Mouse (Mus musculus) lung, embryonic 16.5 days (tissue): Measurements from ENCODE around the gene Rxrb. TPM values are rescaled to one million over a fixed set of nuclear protein-coding genes. Genes with fewer than 3 reads are reported as not detected.
A peak's percentile ranks its signal among the peaks of the same experiment; 100 is the strongest.
"Not testable (repeated sequence)": the region's sequence is repeated elsewhere in the genome, so short reads cannot be mapped to it uniquely, and the experiment has no call there.

Source experiments
- ATAC-seq: fragments of 200-750 bp; cut with Nextera tagmentation; 2 replicates; pipeline ENCODE4 v1.8.0; 2017; ENCODE audit warnings: low read depth, mild to moderate bottlenecking, moderate library complexity
- H3K27ac ChIP-seq: fragments of 300-500 bp; sonication (generic); 2 replicates; pipeline ENCODE4 v1.5.1; 2014; ENCODE audit warnings: mild to moderate bottlenecking, control low read depth, low read length
- H3K27me3 ChIP-seq: fragments of 300-500 bp; sonication (generic); 2 replicates; pipeline ENCODE4 v1.6.1; 2014; ENCODE audit warnings: low read depth, low read length, mixed read lengths; ENCODE audit not compliant: control insufficient read depth, insufficient read depth
- H3K36me3 ChIP-seq: fragments of 300-500 bp; sonication (generic); 2 replicates; pipeline ENCODE4 v1.6.1; 2014; ENCODE audit warnings: low read length; ENCODE audit not compliant: control insufficient read depth, insufficient read depth
- H3K4me1 ChIP-seq: fragments of 300-500 bp; sonication (generic); replicated peaks from 2 replicates; pipeline ENCODE4 v1.6.1; 2014; ENCODE audit warnings: low read length, mixed read lengths; ENCODE audit not compliant: control insufficient read depth, insufficient read depth
- H3K4me2 ChIP-seq: fragments of 300-500 bp; sonication (generic); 2 replicates; pipeline ENCODE4 v1.6.1; 2014; ENCODE audit warnings: low read depth, low read length, control low read depth
- H3K4me3 ChIP-seq: fragments of 300-500 bp; sonication (generic); 2 replicates; pipeline ENCODE4 v1.5.1; 2014; ENCODE audit warnings: mild to moderate bottlenecking, low read length, control low read depth
- H3K9ac ChIP-seq: fragments of 300-500 bp; sonication (generic); 2 replicates; pipeline ENCODE4 v1.6.1; 2014; ENCODE audit warnings: low read length, control low read depth
- H3K9me3 ChIP-seq: fragments of 300-500 bp; sonication (generic); 2 replicates; pipeline ENCODE4 v1.6.1; 2016; ENCODE audit warnings: low read length; ENCODE audit not compliant: control insufficient read depth
- WGBS: fragments of 180-500 bp; shearing (Covaris S2); extraction: QIAGEN DNeasy Blood & Tissue Kit; methylation state at CpG from one replicate; pipeline ENCODE4 v1.1.7; 2014; 5-methylcytosine and 5-hydroxymethylcytosine counted together
- polyA plus RNA-seq: library from polyadenylated mRNA; unstranded; fragments of >200 nt; fragmentation: Nextera tagmentation; extraction: Ambion mirVana; gene quantifications from 2 replicates; pipeline ENCODE4 v1.2.1, GENCODE M21; 2015

The Rxrb gene
- polyA plus RNA-seq, 1 experiment from 2014 or later = 49.6 TPM

GRCm38 (mm10) chr17:34000150-34000537 is 31.5 kb upstream of the Rxrb start, which contains the start of gene H2-K1:
H2-K1 (minus strand) TSS chr17:34000347.
- peak within 1 kb of the TSS; percentile 68 for H3K9ac ChIP-seq
- no peaks in the 10 kb centered on the region for H3K9me3 ChIP-seq
- WGBS = under 1% methylated on average over 24 of the region's 30 CpGs
- no peak within 1 kb of the TSS for H3K27ac ChIP-seq
- H3K4me3 ChIP-seq = peak within 1 kb of the TSS; percentile 60
- H3K36me3 ChIP-seq = no peaks in the 10 kb centered on the region
- ATAC-seq = peak; percentile 97
- peaks cover 18% of the 10 kb centered on the region for H3K27me3 ChIP-seq
- H3K4me1 ChIP-seq = peaks cover 6% of the 10 kb centered on the region; the same call in 1 of the 2 replicates
- H3K4me2 ChIP-seq = peak within 1 kb of the TSS; percentile 94

GRCm38 (mm10) chr17:34000796-34001195 is 30.8 kb upstream of the Rxrb start:
- H3K27ac ChIP-seq, H3K36me3 ChIP-seq, H3K4me1 ChIP-seq, ATAC-seq, H3K4me3 ChIP-seq, H3K9ac ChIP-seq, H3K9me3 ChIP-seq: not testable (repeated sequence)
- Histone ChIP-seq H3K27me3 (peaks cover 18% of the 10 kb centered on the region), H3K4me2 (peak overlapping the region; percentile 94; the same call in 1 of the 2 replicates)
- WGBS = 42% methylated on average over 2 of the region's 2 CpGs

GRCm38 (mm10) chr17:34003426-34003825 is 28.2 kb upstream of the Rxrb start:
- H3K36me3 ChIP-seq = no peaks in the 10 kb centered on the region
- no peaks in the 10 kb centered on the region for H3K9me3 ChIP-seq
- H3K27me3 ChIP-seq = peaks cover 16% of the 10 kb centered on the region
- ATAC-seq = no peak
- no peak overlapping the region for H3K4me3 ChIP-seq
- peaks cover 6% of the 10 kb centered on the region; the same call in 1 of the 2 replicates for H3K4me1 ChIP-seq
- 8% methylated on average over 5 of the region's 5 CpGs for WGBS
- H3K27ac ChIP-seq = no peak overlapping the region
- no peak overlapping the region for H3K4me2 ChIP-seq
- H3K9ac ChIP-seq = no peak overlapping the region

GRCm38 (mm10) chr17:34006570-34006969 is 25.0 kb upstream of the Rxrb start:
- H3K9me3 ChIP-seq = no peaks in the 10 kb centered on the region
- H3K4me2 ChIP-seq = no peak overlapping the region
- no peaks in the 10 kb centered on the region for H3K4me1 ChIP-seq
- H3K27ac ChIP-seq = no peak overlapping the region
- ATAC-seq = no peak
- no peak overlapping the region for H3K9ac ChIP-seq
- H3K4me3 ChIP-seq = no peak overlapping the region
- H3K36me3 ChIP-seq = no peaks in the 10 kb centered on the region
- WGBS = 45% methylated on average over 2 of the region's 2 CpGs
- peaks cover under 1% of the 10 kb centered on the region; the same call in 1 of the 2 replicates for H3K27me3 ChIP-seq

GRCm38 (mm10) chr17:34010156-34010555 is 21.5 kb upstream of the Rxrb start:
- 76% methylated on average over 3 of the region's 5 CpGs for WGBS
- no peak for ATAC-seq
- no peaks in the 10 kb centered on the region for H3K27me3 ChIP-seq
- H3K9ac ChIP-seq = no peak overlapping the region
- H3K4me3 ChIP-seq = no peak overlapping the region
- H3K4me1 ChIP-seq = no peaks in the 10 kb centered on the region
- no peak overlapping the region for H3K4me2 ChIP-seq
- H3K27ac ChIP-seq = no peak overlapping the region
- H3K9me3 ChIP-seq = no peaks in the 10 kb centered on the region
- H3K36me3 ChIP-seq = no peaks in the 10 kb centered on the region

GRCm38 (mm10) chr17:34013436-34013835 is 18.2 kb upstream of the Rxrb start:
- no peak for ATAC-seq
- no peak overlapping the region for H3K9ac ChIP-seq
- H3K4me2 ChIP-seq = no peak overlapping the region
- no peaks in the 10 kb centered on the region for H3K36me3 ChIP-seq
- no peaks in the 10 kb centered on the region for H3K9me3 ChIP-seq
- no peak overlapping the region for H3K4me3 ChIP-seq
- no peaks in the 10 kb centered on the region for H3K4me1 ChIP-seq
- WGBS = 94% methylated on average over 8 of the region's 8 CpGs
- no peaks in the 10 kb centered on the region for H3K27me3 ChIP-seq
- H3K27ac ChIP-seq = no peak overlapping the region

- peaks cover 19% of the 10 kb centered on the region for H3K4me1 ChIP-seq
- H3K4me2 ChIP-seq = no peak overlapping the region
- H3K4me3 ChIP-seq = no peak overlapping the region
- H3K9ac ChIP-seq = no peak overlapping the region
- H3K36me3 ChIP-seq = peaks cover 17% of the 10 kb centered on the region
- no peak for ATAC-seq
- peaks cover 10% of the 10 kb centered on the region for H3K9me3 ChIP-seq
- H3K27me3 ChIP-seq = no peaks in the 10 kb centered on the region
- WGBS = 91% methylated on average over 22 of the region's 23 CpGs
- no peak overlapping the region for H3K27ac ChIP-seq
Observed at GRCm38 (mm10) chr17:34021539-34022413, 9.8 kb upstream of the Rxrb start.

- H3K9ac ChIP-seq = no peak overlapping the region
- no peak overlapping the region for H3K4me3 ChIP-seq
- H3K27me3 ChIP-seq = no peaks in the 10 kb centered on the region
- H3K9me3 ChIP-seq = peaks cover 10% of the 10 kb centered on the region
- H3K36me3 ChIP-seq = peaks cover 17% of the 10 kb centered on the region
- no peak overlapping the region for H3K4me2 ChIP-seq
- peaks cover 26% of the 10 kb centered on the region for H3K4me1 ChIP-seq
- WGBS = 89% methylated on average over 13 of the region's 14 CpGs
- ATAC-seq = no peak
- no peak overlapping the region for H3K27ac ChIP-seq
Observed at GRCm38 (mm10) chr17:34022414-34022783, 9.2 kb upstream of the Rxrb start.

- Histone ChIP-seq H3K36me3 (peaks cover 17% of the 10 kb centered on the region), H3K27me3 (no peaks in the 10 kb centered on the region), H3K4me1 (peaks cover 27% of the 10 kb centered on the region), H3K4me2 (no peak overlapping the region), H3K9ac (no peak overlapping the region), H3K4me3 (no peak overlapping the region), H3K27ac (no peak overlapping the region), H3K9me3 (peaks cover 10% of the 10 kb centered on the region)
- no peak for ATAC-seq
- WGBS = 98% methylated on average over 20 of the region's 20 CpGs
Observed at GRCm38 (mm10) chr17:34022987-34023386, 8.6 kb upstream of the Rxrb start.
